Mouse (Mus musculus) hematopoietic stem cell, adult 5-6 weeks (primary cell): ENCODE results near the gene Car5a. TPM values are rescaled to one million over a fixed set of nuclear protein-coding genes. Genes with fewer than 3 reads are reported as not detected.

Experiments
- ATAC-seq, 2 experiments: fragments of 125-278 bp in 1 of 2; replicated peaks in 1 of 2; 2 replicates each; pipeline ENCODE4 v1.8.0; 2016 to 2017; ENCODE audit warnings: inconsistent platforms in 2 of 2, mild to moderate bottlenecking in 2 of 2, moderate number of reproducible peaks in 2 of 2, low read depth in 1 of 2, moderate TSS enrichment in 1 of 2; ENCODE audit not compliant: low FRiP score in 2 of 2, poor library complexity in 2 of 2, severe bottlenecking in 2 of 2, insufficient read depth in 1 of 2, low TSS enrichment in 1 of 2
- total RNA-seq: library from RNA; stranded (forward); fragments of 172-1452, 232-1000 nt; gene quantifications from 2 replicates; pipeline ENCODE4 v1.2.3, GENCODE M21; 2017

The Car5a gene
- total RNA-seq, 1 experiment from 2014 or later = not detected

DNA sequence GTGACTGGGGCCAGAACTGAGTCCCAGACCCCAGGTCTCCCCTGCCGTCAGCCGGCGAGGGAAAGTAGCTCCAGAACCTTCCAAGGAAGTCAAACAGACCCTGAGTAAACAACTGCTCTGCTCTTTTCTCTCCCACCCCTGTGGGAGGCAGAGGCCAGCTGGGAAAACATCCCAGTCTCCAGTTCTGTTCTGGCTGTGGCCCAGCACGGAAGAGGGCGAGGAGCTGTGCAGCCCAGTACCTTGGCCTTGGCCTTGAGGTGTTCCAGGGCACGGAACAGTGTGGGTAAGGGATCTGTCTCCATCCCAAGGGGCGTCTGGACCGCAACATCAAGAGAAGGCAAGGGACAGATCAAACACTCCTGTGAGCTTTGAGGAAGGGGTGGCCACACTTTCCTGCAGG is 22.6 kb downstream of the Car5a start:
- no peak for ATAC-seq

DNA sequence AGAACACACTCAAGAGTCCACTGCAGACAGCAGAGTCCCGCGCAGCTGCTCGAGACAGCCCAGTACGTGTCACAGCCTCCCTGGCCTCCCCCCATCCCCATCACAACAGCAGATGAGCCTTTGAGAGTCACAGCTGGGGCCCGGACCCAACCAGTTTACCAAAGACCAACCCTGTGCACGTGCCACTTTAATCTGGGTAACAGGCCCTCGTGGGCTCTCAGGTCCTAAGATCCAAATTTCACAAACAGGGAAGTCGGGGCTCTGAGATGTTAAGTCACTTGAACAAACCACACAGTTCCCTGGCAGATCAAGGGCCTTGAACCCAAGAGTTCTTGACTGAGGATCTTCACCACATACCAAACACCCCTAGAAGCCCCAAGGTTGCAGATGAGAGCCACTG is 23.1 kb downstream of the Car5a start:
- no peak for ATAC-seq

DNA sequence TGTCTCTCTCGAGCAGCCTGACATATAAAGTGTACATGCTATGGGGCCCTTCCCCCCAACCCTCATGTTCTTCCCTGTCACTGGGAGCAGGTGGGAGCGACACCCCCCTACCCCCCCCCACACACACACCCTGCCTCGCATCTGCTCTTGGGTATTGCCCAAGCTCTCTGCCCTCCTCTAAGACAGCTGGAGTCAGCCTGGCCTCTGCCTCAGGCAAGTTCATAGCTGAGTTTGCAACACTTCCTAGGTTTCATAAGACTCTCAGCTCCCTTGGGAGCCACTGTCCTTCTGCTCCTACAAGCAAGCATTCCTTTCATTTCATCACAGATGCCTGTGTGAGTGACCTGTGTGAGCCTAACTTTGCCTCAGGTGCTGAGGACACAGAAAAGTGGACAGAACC is 25.0 kb downstream of the Car5a start:
- ATAC-seq = peak in 1 of 2 experiments; percentile 20; a peak in 1 of 4 replicates

DNA sequence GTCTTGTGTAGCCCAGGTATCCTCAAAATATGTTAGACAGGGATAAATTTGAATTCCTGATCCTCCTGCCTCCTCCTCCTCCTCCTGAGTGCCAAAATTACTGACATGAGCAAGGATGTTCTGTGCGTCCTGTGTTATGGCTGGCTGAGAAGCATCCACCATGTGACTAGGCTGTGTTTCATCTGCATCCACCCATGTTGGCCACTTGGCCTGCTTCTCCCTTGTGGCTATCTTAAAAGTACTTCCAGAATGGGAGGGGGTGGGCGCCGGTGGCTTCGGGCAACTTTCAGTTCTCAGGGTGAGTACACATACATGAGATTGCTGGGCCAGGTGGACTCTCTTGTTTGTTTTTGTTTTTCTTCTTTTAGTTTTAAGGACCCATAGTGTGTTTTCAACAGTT is 25.5 kb downstream of the Car5a start:
- ATAC-seq = no peak

DNA sequence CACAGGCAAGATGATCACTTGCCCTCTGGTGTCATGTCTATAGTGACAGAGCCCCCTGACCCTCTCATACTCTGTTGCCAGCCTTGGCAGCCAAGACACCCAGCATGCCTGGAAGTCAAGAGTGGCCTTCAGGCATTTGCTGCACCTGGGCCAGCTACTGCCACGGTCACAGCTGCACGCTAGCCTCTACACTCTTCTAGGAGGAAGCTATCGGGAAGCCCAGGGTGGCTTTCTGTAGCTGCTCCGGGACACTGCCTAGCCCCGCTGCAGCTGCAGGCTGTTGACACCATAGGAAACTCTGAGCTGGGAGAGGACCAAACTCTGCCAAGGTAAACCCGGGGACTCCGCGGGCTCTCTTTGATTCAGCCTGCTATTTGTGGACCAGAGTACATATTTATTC is 31.3 kb downstream of the Car5a start:
- no peak for ATAC-seq

DNA sequence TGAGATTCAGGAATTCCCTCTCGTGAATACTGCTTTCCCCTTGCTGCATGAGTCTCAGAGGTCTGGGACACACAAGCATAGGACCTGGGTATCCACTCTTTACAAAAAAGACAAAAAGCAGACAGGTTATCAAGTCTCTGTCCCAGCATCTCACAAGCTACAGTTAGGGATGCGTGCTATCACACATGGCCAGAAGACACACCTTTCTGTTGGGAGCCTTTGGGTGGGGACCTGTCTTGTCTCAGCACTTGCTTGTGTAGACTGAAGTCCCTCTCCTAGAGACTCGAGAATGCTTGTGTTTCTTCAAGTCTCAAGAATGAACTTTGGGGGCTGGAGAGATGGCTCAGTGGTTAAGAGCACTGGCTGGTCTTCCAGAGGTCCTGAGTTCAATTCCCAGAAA is 31.9 kb downstream of the Car5a start:
- no peak for ATAC-seq

DNA sequence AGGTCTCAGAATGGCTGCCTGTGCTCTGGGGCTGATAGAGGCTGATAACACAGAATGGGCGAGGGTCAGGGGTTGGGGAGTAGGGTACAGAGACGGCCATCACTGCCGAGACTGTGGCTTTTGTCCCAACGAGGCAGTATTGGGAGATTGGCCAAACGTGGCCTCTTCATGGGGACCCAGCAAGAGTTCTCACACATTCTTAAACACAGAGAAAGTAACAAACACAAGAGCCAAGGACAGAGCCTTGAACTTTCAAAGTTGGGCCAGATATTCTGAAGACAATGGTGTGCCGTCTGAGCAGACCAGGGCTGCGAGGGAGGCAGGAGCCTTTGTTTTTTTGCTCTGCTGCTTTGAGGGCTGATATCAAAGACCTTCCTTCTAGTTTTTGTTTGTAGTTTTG is 32.7 kb downstream of the Car5a start:
- no peak for ATAC-seq

DNA sequence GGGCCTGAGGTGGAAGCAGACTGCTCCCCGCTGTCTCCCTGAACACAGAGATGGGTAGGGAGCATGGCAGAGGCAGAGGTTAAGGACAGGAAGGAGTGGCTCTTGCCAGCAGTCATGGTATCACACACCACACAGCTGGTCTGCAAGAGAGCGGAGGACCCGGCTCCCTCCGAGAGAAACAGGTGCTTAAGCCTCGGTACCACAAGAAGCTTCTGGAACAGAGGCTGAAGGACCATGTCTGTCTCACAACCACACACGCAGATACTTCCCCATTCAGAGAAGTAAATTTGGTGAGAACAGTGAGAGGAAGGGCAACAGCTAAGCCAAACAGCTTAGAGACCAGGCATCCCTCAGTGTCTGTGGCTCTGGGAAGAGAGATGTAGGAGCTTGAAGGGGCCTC is 33.3 kb downstream of the Car5a start:
- ATAC-seq = no peak

DNA sequence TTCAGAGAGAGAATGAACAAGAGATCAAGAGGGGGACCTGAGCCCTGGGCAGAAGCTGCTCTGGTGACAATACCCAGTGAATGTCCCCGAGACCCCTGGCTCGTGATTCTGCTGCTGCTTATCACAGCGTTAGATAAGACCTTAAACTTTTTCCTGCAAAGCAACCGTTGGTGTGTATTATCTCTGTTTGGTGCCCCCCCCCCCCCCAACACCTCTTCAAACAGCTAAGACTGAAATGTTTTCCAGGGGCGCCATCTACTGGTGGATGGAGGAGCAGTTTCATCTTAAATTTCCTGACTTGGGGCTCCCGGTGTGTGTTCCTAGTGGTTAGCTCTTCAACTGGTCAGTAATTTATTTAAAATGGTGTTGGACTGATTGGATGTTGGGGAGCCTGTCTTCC is 35.0 kb downstream of the Car5a start:
- ATAC-seq = no peak

DNA sequence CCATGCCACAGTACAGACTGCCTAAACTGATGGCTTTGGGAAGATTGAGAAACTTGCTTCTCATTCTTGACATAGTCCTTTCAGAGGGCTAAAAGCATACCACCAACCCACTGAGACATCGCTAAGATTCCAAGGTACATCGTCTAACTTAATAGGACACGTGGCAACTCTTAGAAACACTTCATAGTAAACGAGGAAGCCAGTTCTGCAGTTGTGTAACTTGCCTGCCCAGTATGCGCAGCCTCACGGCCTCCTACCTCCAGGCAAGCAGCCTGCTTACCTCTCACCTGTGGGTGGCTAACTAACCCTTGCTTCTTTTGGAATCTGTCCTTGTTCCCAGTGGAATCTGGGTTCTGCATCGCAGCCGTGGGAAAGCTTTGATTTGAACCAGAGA is 35.6 kb downstream of the Car5a start:
- no peak for ATAC-seq

DNA sequence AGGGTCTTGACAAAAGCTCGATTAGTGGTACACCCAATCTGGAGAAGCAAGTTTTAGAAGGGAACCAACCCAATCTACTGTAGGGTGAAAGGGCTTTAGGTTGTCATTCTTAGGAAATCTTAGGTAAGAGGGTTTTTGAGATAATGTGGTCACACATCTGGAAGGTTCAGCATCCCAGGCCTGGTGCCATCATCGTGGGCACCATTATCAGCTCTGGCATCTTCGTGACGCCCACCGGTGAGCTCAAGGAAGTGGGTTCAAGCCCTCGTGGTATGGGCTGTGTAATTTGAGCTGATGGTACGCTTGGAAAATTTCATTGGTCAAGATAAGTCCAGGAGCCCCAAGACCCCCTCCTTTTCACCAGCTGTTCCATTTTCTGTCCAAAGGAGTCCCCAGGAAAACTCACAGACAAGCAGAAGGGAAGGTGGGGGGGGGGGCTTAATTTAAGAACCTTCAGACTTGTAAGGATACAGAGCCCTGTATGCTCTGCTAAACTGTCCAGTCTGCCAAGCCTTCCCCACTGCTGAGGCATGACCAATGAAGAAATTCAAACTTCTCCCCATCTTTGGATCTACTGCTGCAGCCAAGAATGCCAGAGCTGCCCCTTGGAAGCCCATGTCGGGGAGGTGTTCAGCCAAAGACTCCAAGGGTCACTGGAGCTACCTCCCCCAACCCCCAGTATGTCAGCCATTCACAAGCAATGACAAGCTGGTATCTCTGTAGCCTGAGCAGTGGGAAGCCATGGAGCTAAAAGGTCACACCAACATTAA is 36.1 kb downstream of the Car5a start:
- no peak for ATAC-seq

DNA sequence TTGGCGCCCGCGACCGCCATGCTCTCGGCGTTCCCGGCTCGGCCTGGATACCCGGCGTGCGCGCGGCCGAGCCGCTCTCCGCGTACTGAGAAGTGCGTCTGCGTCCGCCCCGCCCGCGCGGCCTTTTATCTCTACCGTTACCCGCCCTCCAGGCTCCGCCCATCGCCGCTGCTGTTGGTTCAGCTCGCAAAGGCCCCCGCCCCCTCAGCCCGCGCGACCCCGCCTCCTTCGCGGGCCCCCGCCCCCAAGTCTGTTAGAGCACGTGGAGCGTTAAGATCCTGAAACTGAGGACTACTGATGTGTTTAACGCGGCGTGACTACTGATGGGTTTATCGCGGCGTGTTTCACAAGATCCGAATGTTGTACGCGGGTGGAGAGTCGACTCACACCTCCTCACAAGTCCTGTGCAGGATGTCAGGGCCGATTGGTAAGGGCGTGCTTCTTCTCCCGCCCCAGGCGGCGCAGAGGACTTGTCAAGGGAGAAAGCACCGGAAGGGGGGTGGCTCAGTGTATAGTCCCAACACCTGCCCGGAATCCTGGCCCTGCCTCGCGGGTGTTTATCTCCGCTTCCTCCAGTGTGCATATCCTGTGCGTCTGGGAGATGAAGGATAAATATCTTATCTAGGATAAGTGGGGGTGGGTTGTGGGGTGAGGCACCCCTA is 37.0 kb downstream of the Car5a start, which contains the start of gene Slc7a5:
Gene Slc7a5 (minus strand): TSS at position 108 of the 662 bp plus-strand sequence.
- peak; percentile 76 for ATAC-seq

DNA sequence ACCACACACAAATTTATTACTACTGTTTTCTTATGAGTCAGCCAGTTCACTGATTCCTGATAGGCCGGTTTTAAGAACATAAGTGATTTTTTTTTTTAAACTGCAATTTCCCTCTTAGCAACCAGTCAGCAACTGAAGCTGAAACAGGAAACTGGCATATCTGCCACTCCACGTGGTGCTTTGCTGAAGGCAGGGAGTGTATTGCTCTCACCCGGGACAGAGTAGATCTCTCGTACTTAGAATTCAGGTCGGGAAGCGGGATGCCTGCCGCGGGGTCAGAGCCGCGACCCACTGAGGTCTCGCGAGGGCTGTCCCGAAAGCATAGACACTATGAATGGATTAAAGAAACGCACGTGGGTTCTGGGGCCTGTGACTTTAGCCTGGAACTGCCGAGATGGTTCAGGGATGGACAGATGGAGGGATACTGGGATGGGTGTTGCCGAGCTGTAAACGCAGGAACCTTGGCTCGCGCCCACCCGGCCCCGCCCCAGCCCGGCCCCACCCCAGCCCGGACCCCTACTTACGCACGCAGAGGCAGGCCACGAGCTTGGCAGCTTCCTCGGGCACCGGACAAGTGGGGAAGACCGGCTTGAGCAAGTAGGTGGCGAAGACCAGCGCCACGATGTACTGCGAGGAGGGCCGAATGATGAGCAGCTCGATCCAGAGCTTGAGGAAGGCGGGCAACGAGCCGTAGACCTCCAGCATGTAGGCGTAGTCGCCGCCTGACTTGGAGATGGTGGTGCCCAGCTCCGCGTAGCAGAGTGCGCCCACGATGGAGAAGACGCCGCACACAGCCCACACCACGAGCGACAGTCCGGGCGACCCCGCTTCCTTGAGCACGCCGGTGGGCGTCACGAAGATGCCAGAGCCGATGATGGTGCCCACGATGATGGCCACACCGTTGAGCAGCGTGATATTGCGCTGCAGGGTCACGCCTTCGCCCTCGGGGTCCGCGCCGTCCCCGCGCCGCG is 37.9 kb downstream of the Car5a start:
- ATAC-seq = peak; percentile 27 to 29

DNA sequence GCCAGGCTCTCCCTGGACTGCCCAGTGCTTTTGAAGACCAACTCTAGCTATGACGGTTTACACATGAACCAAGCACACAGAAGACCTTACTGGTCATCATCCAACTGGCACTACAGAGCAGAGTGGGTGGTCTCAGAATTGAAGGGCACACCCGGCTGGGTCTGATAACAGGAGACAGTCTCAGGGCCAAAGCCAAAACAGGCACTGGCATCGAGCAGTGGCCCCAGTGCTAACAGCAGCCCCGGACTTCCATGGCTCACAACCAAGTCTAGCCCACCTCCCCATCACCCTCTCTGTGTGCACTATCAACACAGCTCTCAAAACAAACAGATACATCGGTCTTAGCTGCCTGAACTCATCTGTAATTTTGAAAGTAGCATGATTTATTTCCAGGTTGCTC is 38.8 kb downstream of the Car5a start:
- ATAC-seq = no peak

DNA sequence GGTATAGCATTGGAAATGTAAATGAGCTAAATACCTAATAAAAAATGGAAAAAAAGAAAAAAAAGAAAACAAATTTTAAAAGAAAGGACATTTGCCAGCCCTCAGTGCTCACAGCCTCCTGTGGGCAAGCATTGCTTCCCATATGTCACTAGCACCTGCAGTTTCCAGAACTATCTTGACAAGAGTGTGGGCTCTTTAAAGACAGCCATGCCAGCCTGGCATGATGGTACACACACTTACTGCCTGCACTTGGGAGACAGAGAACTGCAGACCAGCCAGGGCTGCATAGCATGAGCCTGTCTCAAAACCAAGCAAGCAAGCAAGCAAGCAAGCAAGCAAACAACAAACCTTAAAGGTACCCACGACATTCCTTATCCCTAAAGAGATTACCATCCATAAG is 39.3 kb downstream of the Car5a start:
- no peak for ATAC-seq

DNA sequence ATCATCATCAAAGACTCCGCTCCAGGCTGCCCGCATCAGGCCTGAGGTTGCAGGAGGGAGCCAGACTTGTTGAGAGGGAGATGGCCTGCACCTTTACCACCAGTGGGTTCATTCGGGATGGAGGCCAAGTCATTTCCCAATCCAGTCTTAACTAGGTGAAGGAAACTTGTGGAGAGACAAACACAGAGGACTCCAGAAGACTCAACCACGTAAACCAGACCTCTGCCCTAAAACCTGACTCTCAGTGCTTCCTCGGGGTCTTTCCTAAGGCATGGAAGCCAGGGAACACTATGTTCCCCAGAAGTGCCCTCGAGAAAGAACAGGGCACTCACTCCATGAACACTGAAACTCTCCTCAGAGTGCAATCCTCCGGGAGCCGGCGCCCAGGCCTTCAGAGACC is 39.7 kb downstream of the Car5a start:
- no peak for ATAC-seq

DNA sequence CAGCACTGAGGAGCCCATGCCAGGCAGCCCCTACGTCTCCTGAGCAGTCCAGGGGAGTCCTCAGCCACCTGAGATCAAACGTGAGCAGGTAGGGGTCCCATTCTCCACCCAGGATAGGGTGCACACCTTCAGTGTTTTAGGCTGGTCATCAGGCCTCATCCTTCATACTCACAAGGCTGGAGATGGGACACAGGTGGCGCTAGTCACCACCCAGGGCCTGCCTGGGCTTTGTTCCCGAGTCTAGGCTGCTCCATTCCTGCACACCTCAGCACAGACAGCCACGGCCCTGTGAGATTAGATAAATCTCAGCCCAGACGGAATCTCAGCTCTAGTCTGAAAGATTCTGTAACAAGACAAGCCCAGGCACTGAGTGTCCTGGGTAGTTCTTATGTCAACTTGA is 40.7 kb downstream of the Car5a start:
- ATAC-seq = no peak
